Mouse (Mus musculus) limb, embryonic 14.5 days (tissue): ENCODE measurements at regions not wholly inside any gene's neighbourhood (a gene's known extent, or its start where the extent isn't known, plus 50 kb on each side); places are given as distances from the start of the nearest gene placed in this dataset.

Source experiments
- ATAC-seq: fragments of 200-750 bp; cut with Nextera tagmentation; 2 replicates; pipeline ENCODE4 v1.8.0; 2017; ENCODE audit warnings: low read depth, moderate number of reproducible peaks, moderate TSS enrichment; ENCODE audit not compliant: low FRiP score
- DNase-seq: peaks from one replicate; pipeline ENCODE4 v3.0.0-alpha.2; 2015; ENCODE audit warnings: low spot score
- H3K27ac ChIP-seq: fragments of 300-500 bp; sonication (generic); replicated peaks from 2 replicates; pipeline ENCODE4 v1.5.1; 2014; ENCODE audit warnings: low read depth, mild to moderate bottlenecking, low read length, moderate library complexity, mixed read lengths
- H3K27me3 ChIP-seq: fragments of 300-500 bp; sonication (generic); 2 replicates; pipeline ENCODE4 v1.6.1; 2014; ENCODE audit warnings: low read length, mixed read lengths; ENCODE audit not compliant: control insufficient read depth, insufficient read depth
- H3K36me3 ChIP-seq: fragments of 300-500 bp; sonication (generic); 2 replicates; pipeline ENCODE4 v1.6.1; 2014; ENCODE audit warnings: mild to moderate bottlenecking, low read length, moderate library complexity, mixed read lengths; ENCODE audit not compliant: control insufficient read depth, insufficient read depth
- H3K4me1 ChIP-seq: fragments of 300-500 bp; sonication (generic); 2 replicates; pipeline ENCODE4 v1.6.1; 2014; ENCODE audit warnings: antibody characterized with exemption, low read length, mixed read lengths; ENCODE audit not compliant: control insufficient read depth, insufficient read depth
- H3K4me2 ChIP-seq: fragments of 300-500 bp; sonication (generic); replicated peaks from 2 replicates; pipeline ENCODE4 v1.6.1; 2014; ENCODE audit warnings: low read depth, mild to moderate bottlenecking, low read length, moderate library complexity; ENCODE audit not compliant: severe bottlenecking
- H3K4me3 ChIP-seq: fragments of 300-500 bp; sonication (generic); replicated peaks from 2 replicates; pipeline ENCODE4 v1.5.1; 2014; ENCODE audit warnings: low read length
- H3K9ac ChIP-seq: fragments of 300-500 bp; sonication (generic); 2 replicates; pipeline ENCODE4 v1.6.1; 2014; ENCODE audit warnings: mild to moderate bottlenecking, low read depth, low read length, moderate library complexity; ENCODE audit not compliant: severe bottlenecking
- H3K9me3 ChIP-seq: fragments of 300-500 bp; sonication (generic); 2 replicates; pipeline ENCODE4 v1.6.1; 2016; ENCODE audit warnings: low read length; ENCODE audit not compliant: control insufficient read depth
- POLR2A ChIP-seq: fragments of 200-500 bp; IDR thresholded peaks from 2 replicates; pipeline ENCODE4 v1.8.0; 2012; ENCODE audit warnings: inconsistent platforms, mild to moderate bottlenecking, moderate library complexity, borderline replicate concordance; ENCODE audit not compliant: insufficient read depth, insufficient read length; ENCODE audit errors: extremely low read depth
- WGBS: fragments of 180-500 bp; shearing (Covaris S2); extraction: QIAGEN DNeasy Blood & Tissue Kit; methylation state at CpG from one replicate; pipeline ENCODE4 v1.1.7; 2014; 5-methylcytosine and 5-hydroxymethylcytosine counted together

- H3K27me3 ChIP-seq: no peaks in the 10 kb centered on the region
- no peak for DNase-seq
- H3K9ac ChIP-seq: no peak overlapping the region
- H3K27ac ChIP-seq: no peak overlapping the region
- no peak overlapping the region for H3K4me2 ChIP-seq
- no peak for TF ChIP-seq POLR2A
- H3K36me3 ChIP-seq: no peaks in the 10 kb centered on the region
- no peaks in the 10 kb centered on the region for H3K9me3 ChIP-seq
- H3K4me1 ChIP-seq: no peaks in the 10 kb centered on the region
- ATAC-seq: no peak
- H3K4me3 ChIP-seq: no peak overlapping the region
These were observed 410.4 kb upstream of the Itga1 start for GRCm38 (mm10) chr13:115512214-115512613.

- DNase-seq (no peak), ATAC-seq (no peak)
These were observed 406.9 kb upstream of the Itga1 start for GRCm38 (mm10) chr13:115508646-115509045.

GRCm38 (mm10) chr13:115494399-115494798, 392.6 kb upstream of the Itga1 start:
- Histone ChIP-seq H3K9me3 (no peaks in the 10 kb centered on the region), H3K27ac (no peak overlapping the region), H3K36me3 (no peaks in the 10 kb centered on the region), H3K9ac (no peak overlapping the region), H3K4me1 (no peaks in the 10 kb centered on the region), H3K4me3 (no peak overlapping the region), H3K27me3 (no peaks in the 10 kb centered on the region), H3K4me2 (no peak overlapping the region)
- 58% methylated on average over 4 of the region's 4 CpGs for WGBS
- TF ChIP-seq POLR2A: no peak
- ATAC-seq (no peak), DNase-seq (no peak)

More at GRCm38 (mm10) chr13:115508646-115509045, 406.9 kb upstream of the Itga1 start:
- 72% methylated on average over 3 of the region's 3 CpGs for WGBS
- Histone ChIP-seq H3K4me1 (no peaks in the 10 kb centered on the region), H3K36me3 (no peaks in the 10 kb centered on the region), H3K4me2 (no peak overlapping the region), H3K9ac (no peak overlapping the region), H3K9me3 (no peaks in the 10 kb centered on the region), H3K27ac (no peak overlapping the region), H3K27me3 (no peaks in the 10 kb centered on the region), H3K4me3 (no peak overlapping the region)
- no peak for TF ChIP-seq POLR2A

- Histone ChIP-seq H3K4me1 (no peaks in the 10 kb centered on the region), H3K36me3 (no peaks in the 10 kb centered on the region), H3K4me3 (no peak overlapping the region), H3K9me3 (no peaks in the 10 kb centered on the region), H3K4me2 (no peak overlapping the region), H3K27ac (no peak overlapping the region), H3K27me3 (no peaks in the 10 kb centered on the region), H3K9ac (no peak overlapping the region)
- DNase-seq (no peak), ATAC-seq (no peak)
- TF ChIP-seq POLR2A: no peak
- WGBS: 27% methylated on average over 2 of the region's 2 CpGs
These were observed 374.1 kb upstream of the Itga1 start for GRCm38 (mm10) chr13:115475861-115476260.

- Histone ChIP-seq H3K4me3 (no peak overlapping the region), H3K27ac (no peak overlapping the region), H3K9me3 (no peaks in the 10 kb centered on the region), H3K4me1 (no peaks in the 10 kb centered on the region), H3K27me3 (no peaks in the 10 kb centered on the region), H3K36me3 (no peaks in the 10 kb centered on the region), H3K9ac (no peak overlapping the region), H3K4me2 (no peak overlapping the region)
- peak; percentile 68 for ATAC-seq
- WGBS: 73% methylated on average over 6 of the region's 6 CpGs
- no peak for DNase-seq
- TF ChIP-seq POLR2A: no peak
These were observed 363.9 kb upstream of the Itga1 start for GRCm38 (mm10) chr13:115465689-115466088.

- no peak for ATAC-seq
- TF ChIP-seq POLR2A: no peak
- H3K4me3 ChIP-seq: no peak overlapping the region
- H3K27ac ChIP-seq: no peak overlapping the region
- DNase-seq: peak; percentile 56
- 16% methylated on average over 1 of the region's 1 CpGs for WGBS
- H3K27me3 ChIP-seq: no peaks in the 10 kb centered on the region
- no peaks in the 10 kb centered on the region for H3K4me1 ChIP-seq
- H3K36me3 ChIP-seq: no peaks in the 10 kb centered on the region
- H3K9ac ChIP-seq: no peak overlapping the region
- H3K4me2 ChIP-seq: no peak overlapping the region
- no peaks in the 10 kb centered on the region for H3K9me3 ChIP-seq
These were observed 349.5 kb upstream of the Itga1 start for GRCm38 (mm10) chr13:115451244-115451643.
